Mouse (Mus musculus) left cerebral cortex, adult 8-10 months (tissue): Measurements from ENCODE around the gene Brsk1. TPM values are rescaled to one million over a fixed set of nuclear protein-coding genes. Genes with fewer than 3 reads are reported as not detected.

ENCODE experiments used
- DNase-seq, 2 experiments: peaks; one replicate each; pipeline ENCODE4 v3.0.0; 2022; ENCODE audit warnings: low spot score in 2 of 2
- total RNA-seq, 4 experiments: library from RNA; stranded (reverse); gene quantifications; 2 replicates each; pipeline ENCODE4 v1.2.4; 2022

Brsk1 gene
- total RNA-seq, 4 experiments from 2014 or later, result 377 to 435 (median 401) TPM

DNA sequence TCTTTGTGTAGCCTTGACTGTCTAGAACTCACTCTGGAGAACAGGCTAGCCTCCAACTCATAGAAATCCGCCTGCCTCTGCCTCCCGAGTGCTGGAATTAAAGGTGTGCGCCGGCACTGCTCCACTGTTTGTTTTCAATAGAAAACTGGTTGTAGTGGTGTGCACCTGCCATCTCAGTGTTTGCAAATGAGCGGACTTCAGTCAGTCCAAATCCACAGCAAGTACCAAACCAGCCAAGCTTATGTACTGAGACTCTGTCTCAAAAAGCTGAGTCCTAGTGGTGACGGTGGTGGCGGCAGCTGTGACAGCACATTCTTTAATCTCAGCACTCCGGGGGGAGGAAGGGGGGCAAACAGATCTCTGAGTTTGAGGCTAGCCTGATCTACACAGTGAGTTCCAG lies 21.9 kb upstream of the Brsk1 start:
- DNase-seq, result no peak

DNA sequence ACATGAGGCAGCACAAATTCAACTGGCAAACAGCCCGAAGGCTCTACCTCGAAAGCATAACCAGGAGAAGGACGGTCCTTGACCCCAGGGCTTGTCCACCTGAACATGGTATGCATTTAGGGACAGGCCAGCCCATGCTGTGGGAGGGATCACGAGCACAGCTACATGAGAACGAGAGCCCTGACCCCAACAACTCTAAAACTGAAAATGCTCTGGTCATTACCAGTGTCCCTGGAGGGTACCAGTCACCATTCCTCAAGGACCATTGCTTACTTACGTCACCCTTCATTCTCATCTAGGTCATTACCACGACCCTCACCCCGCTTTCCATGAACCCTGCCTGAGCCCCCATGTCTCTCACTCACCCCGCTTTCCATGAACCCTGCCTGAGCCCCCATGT lies 21.2 kb upstream of the Brsk1 start:
- no peak for DNase-seq

DNA sequence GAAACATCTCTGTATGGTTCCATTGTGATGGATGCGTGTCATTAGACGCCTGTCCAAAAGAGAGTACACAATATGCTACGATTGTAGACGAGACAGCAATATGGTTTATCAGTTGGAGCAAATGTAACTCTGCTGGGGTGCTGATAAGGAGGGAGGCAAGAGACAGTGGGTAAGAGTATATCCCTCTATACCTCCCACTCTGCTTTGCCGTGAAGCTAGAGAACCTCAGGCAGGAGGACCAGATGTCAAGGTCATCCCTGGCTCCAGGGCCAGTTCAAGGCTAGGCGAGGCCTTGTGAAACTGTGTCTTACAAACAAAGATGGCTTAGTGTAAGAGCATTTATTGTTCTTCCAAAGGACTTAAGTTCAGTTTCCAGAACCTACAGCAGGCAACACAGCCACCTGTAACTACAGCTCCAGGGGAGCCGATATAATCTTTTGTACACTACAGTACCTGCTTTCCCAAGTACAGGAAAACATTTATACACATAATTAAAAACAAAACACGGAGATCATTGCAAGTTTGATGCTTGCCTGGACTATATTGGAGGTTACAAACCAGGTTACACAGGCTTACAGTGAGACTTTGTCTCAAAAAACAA lies 19.6 kb upstream of the Brsk1 start:
- no peak for DNase-seq

DNA sequence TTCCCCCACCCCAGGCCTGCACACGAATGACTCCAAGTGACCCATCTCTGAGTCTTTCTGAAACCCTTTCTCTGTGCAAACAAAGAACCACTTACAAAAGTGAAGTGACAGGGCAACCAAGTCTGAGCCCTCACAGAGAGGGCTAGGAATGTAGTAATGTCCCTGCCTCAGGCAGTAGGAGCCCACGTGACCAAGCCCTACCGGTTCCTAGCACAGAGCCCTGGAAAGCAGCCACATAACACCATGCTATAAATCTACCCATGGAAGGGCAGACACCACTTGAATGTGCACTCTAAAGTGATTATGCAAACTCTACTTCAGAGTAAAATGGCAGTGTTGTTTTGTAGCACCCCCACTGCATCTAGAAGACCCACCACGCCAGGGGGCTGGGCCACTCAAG lies 18.4 kb upstream of the Brsk1 start:
- no peak for DNase-seq

DNA sequence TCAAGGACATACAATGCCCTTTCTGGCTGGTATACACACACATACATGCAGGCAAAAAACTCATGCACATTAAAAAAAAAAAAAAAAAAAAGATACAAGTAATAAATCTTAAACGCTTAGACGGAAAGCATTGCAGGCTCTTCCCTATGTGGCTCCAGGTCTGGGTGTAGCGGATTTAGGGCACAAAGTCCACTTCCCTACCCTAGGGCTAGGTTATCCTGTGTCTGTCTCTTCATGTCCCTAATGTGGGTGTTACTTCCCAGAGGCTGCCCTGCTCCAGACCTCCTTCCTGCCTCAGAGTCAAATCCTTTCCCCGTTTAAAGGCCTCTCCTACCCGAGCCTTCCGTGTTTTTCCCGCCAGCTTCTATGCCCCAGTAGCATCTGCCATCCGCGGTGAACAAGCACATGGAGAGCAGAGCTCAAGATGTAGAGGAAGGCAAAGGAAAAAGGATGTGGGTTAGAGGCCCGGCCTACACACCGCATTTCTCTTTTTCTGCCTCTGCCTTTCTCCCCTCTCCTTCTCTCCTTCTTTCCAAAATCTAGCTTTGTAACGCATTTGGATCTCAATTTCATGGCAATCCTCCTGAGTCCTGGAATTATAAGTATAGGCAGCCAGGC lies 16.2 kb upstream of the Brsk1 start:
- no peak for DNase-seq

DNA sequence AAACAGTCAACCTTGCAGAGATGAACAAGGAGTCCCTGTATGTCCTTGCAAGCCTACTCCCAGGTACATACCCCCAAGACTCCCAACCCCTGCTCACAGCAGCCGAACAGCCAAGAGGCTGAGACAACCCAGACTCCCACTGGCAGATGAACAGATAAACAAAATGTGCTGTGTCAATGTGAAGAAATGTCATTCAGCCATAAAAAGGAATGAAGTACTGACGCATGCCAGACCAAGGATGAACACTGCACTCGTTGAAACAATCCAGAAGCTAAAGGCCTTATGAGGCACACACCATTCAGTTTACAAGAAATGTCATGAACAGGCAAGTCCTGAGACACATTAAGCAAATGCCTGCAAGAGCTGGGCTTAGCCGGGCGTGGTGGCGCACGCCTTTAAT lies 15.2 kb upstream of the Brsk1 start:
- no peak for DNase-seq

DNA sequence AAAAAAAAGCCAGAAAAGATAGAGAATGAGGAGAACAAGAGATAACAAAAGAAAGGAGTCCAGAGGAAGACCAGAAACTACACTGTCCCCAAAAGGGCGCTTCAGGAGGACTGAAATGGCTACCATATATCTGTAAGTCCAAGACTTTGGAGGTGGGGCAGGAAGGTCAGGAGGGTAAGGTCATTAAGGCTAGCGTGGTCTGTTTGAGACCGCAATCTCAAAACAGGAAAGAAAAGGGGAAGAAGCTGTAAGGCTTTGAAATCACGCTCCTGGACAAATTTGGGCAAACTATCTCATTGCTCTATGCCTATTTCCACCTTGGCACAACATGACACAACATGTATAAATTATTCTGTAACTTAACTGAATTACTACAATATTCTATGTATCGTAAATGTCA lies 7.1 kb upstream of the Brsk1 start:
- DNase-seq, result no peak

DNA sequence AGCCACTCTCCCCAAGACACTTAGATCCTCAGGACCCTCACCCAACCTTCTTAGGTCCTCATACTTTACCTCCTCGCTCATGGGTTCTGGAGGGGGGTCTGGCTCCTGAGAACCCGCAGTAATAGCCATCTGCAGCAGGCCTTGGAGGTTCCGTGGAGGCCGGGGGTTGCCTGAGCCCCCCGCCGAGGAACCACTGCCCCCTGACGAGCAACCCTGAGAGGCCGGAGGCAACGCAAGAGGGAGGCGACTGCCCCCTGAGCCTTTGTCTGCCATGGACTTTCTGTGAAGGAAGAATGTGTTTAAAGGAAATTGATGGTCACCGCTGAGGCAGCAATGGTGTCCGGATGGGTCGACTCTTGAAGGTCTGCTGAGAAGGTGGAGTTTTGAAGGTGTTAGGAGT lies 6.2 kb upstream of the Brsk1 start:
- DNase-seq, result no peak

DNA sequence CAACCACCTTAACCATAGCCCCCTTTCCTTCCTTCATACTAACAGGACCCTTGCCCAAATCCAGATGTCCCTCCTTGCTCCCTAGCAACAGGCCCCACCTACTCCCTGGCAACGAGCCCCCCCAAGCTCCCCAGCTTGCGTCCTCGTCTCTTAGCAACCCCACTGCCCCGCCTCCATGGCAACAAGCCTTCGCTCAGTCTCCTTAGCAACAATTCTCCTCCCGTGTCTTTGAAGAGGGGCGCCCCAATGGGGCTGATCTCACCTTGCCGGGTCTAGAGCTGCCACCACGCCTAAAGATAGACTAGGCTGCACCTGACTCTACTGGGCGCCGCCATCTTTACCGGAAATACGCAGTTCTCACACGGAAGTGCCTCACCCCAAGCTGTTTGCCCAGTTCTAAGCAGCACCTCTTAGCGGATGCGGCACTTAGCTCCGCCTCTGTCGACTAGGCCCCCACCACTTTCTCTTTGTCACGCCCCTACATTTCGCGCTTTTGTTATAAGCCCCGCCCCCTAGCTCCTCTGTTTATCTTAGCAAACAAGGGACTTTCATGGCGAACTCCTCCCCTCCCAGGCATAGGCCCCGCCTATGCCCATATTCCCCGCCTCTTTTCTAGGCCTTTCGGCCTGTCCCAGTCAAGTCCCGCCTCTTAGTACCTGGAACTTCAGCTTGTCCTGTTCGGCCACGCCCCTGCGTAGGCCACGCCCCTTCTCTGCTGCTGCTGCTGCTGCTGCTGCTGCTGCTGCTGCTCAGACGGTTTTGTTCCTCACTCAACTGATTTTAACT lies 5.6 kb upstream of the Brsk1 start, which contains the start of gene Hspbp1:
TSS of gene Hspbp1 (minus strand) at position 437 of the 786 bp plus-strand sequence.
- peak; percentile 84 to 94 for DNase-seq

DNA sequence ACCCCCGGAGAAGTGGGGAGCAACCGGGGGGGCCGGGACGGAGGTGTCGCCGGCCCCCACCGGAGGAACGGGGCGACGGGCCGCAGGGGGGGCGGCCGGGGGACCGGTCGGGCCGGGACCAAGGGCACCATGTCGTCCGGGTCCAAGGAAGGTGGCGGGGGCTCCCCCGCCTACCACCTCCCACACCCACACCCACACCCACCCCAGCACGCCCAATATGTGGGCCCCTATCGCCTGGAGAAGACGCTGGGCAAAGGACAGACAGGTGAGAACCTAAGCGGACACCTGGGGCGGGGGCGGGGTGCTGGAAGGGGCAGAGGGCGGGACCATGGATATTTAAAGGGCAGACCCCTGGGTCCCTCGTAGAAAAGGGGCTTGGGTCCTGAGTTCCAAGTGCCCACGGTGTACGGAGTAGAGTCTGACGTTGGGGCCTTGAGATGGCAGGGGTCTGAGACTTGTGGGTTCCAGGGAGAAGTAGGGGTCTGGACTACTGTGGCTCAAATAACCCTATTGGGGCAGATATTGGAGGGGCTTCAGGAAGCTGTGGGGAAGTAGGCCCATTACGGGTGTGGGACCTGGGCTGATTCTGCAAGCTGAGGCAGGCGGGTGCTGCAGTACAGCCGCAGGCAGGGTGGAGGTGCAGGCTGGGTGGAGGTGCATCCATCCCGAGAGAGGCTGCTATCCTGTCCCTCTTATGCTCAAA lies 698 bp downstream of the Brsk1 start:
- peak in 1 of 2 experiments; percentile 30 for DNase-seq

DNA sequence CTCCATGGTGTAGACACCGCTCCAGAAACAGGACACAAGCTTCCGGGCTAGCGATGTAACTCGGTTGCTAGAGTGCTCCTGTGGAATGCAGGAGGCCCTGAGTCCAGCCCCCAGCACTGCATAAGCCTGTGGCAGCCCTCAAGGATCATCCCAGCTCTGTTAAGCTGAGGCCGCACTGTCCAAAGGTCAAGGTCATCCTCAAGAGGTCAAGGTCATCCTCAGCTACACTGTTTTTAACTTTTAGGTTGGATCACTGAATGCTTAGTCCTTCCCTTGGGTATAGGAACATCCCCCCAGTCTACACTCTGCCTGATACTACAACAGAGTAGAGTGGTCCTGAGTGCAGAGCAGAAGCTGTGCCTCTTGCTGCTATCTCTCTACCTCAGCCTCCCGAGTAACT lies 2.6 kb downstream of the Brsk1 start:
- no peak for DNase-seq

DNA sequence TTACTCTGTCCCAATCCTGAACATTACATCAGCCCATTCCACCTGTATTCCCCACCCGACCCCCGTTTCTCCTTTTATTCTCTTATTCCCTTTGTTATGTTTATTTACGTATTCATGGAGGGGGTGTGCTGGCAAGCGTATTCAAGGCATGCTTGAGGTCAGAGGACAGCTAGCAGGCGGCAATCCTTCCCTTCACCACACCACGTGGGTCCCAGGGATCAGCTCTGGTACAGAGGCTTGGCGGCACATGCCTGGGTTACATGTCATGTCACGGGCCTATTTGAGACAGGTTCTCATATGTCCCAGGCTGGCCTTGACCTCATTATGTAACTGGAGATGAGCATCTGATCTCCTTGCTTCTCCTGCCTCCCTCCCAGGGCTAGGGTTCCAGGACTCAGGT lies 11.9 kb downstream of the Brsk1 start:
- DNase-seq, result no peak

DNA sequence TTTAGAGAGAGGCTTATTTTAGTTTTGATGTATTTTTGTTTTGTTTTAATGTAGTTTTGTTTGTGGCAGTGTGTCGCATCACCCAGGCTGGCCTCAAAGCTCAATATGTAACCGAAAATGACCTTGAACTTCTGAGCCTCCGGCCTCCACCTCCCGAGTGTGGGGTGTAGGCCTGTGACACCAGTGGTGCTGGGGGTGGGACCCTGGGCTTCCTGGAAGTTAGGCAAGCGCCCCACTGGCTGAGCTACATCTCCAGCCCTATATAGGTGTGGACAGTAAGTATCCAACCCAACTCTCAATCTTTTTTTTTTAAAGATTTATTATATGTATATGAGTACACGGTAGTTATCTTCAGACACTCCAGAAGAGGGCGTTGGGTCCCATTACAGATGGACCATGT lies 12.8 kb downstream of the Brsk1 start:
- DNase-seq, result no peak

DNA sequence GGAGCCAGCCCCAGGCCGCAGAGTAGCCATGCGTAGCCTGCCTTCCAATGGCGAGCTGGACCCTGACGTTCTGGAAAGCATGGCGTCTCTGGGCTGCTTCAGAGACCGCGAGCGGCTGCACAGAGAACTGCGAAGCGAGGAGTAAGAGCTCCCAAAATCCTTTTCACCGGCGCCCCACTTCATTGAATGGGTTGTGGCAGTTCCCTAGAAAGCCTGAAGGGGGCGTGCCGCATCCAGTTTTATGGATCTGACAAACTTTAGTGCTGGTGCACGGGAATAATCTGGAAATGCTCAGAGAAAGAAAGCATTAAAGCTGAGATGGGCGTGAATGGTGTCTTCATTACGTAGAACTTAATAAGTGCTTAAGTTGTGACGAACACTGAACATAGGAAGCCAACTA lies 14.7 kb downstream of the Brsk1 start:
- DNase-seq, result no peak

DNA sequence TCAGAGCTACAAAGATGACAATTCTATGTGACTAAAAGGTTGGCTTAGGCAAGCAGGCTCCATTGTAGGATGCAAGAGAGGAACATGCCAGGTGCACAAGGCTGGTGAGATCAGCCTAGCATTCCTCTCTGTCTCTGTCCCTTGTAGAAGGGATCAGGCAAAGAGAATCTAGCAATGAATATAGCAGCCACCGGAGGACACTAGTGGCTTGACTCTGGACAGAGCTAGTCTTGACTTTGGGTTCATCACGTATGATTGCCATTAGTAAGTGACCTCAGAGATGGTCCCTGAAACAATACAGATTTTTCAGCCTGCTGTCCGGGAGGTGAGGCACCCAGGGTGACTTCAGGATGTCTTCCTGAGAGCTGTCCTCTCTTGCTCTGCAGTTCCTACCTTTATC lies 22.2 kb downstream of the Brsk1 start:
- no peak for DNase-seq

DNA sequence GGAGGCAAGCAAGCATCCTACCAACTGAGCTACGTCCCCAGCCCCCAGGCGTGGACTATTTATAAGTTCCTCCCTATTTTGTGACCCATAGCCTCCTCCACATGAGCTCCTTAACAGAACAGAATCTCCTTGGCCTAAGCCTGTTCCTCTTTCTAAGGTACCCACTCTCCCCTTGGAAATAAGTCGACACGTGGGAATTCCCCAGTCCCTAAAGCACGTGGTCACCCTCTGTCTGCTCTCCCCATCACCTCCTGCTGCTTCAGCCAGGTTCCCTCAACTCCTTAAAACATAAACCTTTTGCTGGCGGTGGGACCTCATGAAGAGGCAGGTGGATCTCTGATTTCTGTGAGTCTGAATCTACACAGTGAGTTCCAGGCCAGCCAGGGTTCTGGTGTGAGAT lies 26.6 kb downstream of the Brsk1 start:
- DNase-seq, result no peak

DNA sequence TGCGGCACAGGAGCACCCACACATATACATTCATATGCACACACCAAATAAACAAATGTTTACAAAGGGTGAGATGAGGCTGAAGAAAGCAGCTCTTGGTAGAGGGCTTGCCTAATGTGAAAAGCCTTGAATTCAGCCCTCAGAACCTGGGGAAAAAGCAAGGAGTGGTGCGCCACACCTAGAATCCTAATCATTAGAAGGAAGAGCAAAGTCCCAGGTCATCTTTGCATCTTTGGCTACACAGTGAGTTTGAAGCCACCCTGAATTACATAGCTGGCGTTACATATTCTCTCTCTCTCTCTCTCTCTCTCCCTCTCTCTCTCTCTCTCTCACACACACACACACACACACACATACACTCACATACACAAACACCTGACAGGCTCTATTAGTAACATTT lies 28.9 kb downstream of the Brsk1 start:
- no peak for DNase-seq

DNA sequence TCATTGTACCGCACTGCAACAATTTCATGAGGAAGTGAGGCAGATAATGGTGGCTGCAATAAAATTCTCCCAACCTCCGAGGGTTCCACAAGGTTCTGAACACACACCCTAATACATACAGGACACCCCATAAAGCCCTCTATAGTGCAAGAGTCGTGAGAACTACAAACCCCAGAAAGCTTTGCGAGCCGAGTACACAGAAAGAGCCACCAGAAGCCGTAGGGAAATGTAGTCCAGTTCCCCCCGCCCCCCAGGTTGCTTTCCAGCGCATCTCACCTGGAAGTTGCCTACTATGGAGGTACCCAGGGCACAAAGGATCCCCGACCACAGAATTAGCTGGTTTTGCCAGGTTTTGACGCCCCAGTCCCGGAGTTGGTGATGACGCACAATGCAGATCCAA lies 33.1 kb downstream of the Brsk1 start:
- no peak for DNase-seq

DNA sequence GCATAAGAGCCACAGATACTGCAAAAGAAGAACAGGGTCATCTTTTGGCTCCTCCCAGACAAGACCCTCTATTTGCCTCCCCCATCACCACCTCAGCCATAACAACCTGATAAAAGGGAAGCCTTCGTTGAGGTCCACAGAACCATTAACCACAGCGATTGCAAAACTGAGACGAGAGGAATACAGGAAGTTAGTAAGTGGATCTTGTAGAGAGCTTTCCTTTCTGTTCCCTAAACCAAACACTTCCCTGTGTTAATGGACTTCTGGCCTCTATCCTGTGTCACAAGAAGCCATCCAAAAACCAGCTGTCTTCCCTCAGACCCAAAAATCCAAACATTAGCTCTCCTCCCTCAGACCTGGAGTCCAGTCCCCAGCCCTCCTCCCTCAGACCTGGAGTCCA lies 34.0 kb downstream of the Brsk1 start:
- DNase-seq, result no peak

DNA sequence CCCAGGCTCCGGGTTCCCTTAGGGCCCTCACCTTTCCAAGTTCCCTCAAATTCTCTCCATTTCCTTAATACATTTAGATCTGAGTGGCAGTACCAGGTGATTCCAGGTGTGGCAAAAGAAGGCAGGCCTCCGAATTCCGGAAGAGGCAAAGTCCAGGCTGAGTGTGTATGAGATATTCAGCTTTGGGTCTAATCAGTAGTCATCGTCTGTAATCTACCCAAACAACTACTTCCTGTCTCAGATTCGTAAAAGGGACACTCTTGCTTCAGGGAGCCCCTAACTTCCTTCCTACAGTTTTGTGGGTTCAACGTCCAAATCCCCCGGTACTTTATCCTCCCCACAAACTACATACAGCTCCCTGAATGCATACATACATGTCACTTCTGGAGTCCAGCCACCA lies 34.8 kb downstream of the Brsk1 start, which contains the start of gene Tmem150b:
TSS of gene Tmem150b (minus strand) at position 81 of the 400 bp plus-strand sequence.
- no peak for DNase-seq

DNA sequence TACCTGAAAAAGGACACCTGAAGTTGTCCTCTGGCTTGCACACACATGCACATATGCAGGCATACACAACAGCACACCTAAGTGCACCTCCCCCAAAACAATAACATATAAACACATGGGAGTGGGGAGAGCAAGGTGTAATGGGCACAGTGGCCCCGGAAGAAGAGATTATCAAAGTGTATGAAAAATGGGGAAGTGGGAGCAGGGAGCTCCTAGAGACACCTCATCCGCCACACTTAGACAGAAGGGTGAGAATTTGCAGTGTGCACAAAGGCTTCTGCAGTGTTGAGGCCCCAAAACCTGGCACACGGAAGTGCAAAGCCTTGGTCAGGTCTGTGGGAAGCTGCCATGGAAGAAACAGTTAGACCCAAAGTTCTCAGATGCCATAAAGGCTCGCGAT lies 40.7 kb downstream of the Brsk1 start:
- DNase-seq, result no peak

DNA sequence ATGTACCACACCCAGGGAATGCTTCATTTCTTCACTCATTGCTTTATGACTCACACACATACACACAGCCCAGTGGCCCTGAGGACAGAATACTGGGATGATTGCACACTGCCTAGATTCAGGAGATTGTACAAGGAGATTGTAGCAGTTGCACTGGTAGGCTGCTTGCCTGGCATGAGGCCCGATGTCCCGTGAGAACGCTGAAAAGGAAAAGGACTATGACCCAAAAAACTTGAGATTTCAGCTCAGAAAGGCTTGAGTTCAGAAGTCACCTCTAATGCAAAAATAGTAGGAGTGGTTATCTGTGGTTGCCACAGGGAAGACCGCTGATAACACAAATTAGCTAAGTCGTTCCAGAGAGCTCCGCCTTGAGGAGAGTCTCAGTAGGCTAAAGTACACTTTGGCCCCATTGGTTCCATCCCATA lies 42.6 kb downstream of the Brsk1 start:
- DNase-seq, result no peak
